Mouse (Mus musculus) adrenal gland, postnatal 14 days (tissue): ENCODE results near the gene Zfhx3. TPM values are rescaled to one million over a fixed set of nuclear protein-coding genes. Genes with fewer than 3 reads are reported as not detected.

Experiments
- DNase-seq: peaks from one replicate; pipeline ENCODE4 v3.0.0; 2021; ENCODE audit warnings: mixed read lengths
- total RNA-seq: library from RNA; stranded (reverse); gene quantifications from 2 replicates; pipeline ENCODE4 v1.2.3, GENCODE M21; 2021

Zfhx3 gene
- total RNA-seq, 1 experiment from 2014 or later, result 43.5 TPM

- peak; percentile 96 for DNase-seq
These were observed 954.3 kb downstream of the Zfhx3 start for GRCm38 (mm10) chr8:108896468-108897346.

DNA sequence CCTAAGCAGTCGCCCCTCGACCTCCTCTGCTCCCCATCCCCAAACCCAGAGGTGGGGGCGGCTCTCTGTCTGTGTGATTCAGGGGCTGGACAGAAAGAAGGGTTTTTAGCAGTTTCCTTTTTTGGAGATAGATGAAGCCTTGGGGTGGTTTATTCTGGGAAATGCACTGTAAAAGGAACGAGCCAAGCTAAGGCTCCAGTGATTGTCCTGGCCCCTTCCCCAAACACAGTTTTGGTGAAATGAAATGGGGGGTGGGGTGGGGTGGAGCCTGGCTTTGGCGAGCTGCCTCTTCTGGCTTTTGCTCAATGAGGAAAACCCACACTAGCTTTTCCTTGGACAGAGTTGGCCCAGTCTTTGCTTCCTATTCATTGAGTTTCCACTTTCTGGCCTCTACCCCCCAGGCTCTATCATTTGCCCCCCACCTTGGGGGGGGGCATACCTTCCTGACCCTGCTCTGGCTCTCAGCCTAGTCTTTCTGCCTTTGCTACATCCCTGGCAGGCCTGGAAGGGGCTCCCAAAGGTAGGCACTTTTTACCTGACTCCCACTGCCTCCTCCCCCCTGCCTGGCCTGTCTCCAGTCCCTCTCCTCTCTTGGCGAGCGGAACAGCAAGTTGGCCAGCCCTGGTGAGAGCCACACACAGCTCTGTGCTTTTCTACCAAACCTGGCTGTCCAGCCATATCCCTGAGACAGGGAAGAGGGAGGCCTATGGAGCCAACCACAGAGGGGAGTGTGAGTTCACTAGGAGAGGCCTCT lies 955.1 kb downstream of the Zfhx3 start:
- no peak for DNase-seq

- no peak for DNase-seq
These were observed 956.9 kb downstream of the Zfhx3 start for GRCm38 (mm10) chr8:108899251-108899771.

- DNase-seq, result no peak
These were observed 958.1 kb downstream of the Zfhx3 start for GRCm38 (mm10) chr8:108900541-108900940.

- DNase-seq, result peak; percentile 28
These were observed 958.8 kb downstream of the Zfhx3 start for GRCm38 (mm10) chr8:108901208-108901607.

- no peak for DNase-seq
These were observed 961.1 kb downstream of the Zfhx3 start for GRCm38 (mm10) chr8:108903550-108903949.

DNA sequence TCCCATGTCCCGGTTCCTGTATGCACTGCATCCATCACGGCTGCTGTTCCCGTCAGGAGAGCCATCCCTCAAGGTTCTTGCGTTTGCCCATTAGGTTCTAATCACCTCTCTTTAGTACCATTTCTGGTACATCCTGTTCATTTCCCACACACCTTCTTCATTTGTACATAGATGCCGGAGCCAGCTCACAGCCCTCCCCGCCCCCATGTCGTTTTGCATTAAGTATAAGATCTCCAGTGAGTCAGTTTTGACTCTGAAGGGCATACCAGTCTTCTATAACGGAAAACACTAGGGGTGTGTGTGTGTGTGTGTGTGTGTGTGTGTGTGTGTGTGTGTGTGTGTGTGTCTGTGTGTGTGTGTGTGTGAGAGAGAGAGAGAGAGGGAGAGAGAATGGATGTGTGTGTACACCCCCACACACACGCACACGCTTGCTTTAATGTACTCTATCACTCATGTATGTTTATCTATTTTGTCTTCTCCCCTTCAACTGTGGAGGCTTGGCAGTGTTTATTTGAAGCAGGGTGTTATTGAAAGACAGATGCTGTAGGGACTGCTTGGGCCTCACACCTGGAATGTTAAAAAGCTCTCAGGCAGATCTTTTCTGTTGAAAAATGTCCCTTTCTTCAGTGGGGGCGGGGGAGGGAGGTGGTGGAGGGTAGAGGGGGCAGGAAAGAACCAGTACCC lies 962.0 kb downstream of the Zfhx3 start:
- no peak for DNase-seq

GRCm38 (mm10) chr8:108908066-108908465 lies 965.6 kb downstream of the Zfhx3 start:
- DNase-seq, result no peak

DNA sequence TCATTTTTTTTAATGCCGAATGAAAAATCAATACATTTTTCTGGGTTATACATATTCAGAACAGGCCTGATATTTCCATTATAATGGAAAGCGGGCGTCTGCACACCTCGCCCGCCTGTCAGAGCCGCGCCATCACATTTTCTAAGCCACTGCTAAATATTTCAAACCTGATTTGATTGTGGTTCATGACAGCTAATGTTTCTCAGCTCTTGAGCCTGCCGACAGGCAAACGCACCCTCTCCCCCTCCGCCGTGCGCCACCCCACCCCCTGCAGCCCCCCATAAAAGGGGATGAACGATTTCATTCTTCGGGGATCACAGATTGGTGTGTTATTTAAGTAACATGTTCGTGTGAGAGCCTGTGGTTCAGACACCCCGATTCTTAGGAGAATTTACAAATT lies 966.1 kb downstream of the Zfhx3 start:
- DNase-seq, result no peak

GRCm38 (mm10) chr8:108909035-108909434 lies 966.6 kb downstream of the Zfhx3 start:
- no peak for DNase-seq

DNA sequence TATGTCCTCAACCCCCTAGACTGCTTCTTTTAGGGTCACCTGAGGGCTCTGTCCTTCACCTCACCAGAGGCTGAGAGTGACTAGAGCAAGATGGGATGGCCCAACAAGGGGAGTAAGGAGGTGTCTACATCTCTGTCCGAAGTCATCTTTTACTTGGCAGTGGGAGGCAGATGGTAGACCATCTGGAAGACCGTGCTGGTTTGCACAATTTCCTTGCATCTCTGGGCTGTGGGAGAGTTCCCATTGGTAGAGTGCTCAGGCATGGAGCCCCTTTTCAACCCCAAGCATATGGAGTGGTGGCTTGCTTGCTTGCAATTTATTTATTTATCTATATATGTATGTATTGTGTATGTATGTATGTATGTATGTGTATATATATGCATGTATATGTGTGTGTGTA lies 967.0 kb downstream of the Zfhx3 start:
- no peak for DNase-seq

DNA sequence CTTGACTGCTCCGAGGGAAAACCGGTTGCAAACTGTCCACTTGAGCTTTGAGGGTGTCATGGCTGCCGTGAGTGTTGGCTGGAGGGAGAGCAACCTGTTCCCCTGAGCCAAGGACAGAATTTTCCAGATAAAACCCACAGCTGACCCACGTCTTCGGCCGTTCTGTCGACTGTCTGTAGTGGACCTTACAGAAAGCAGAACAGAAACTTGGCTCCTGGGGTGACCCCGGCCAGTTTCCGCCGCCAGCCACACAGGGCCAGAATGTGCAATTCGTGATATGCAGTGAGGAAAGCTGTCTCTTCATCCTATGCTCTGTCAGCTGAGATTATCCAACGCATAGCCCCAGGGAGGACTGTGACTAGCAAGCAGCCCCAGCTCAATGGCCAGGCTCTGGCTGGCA lies 968.4 kb downstream of the Zfhx3 start:
- DNase-seq, result peak; percentile 32

DNA sequence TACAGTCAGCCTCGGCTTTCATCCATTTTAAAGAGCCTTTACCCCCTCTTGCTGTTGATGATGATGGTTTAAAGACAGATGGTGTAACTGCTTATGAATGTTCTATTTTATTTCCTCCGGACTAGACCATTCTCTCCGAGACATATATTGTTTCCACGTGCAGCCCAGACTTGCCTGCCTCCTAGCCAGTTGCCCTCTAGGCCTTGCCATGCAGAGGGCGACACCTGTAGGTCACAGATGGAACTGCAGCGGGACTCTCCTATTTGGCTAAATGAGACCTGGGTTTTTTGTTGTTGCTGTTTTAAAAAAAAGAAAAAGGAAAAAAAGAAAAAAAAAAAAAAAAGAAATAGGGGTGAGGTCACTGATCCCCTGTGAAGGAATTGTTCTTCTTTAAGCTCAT lies 969.1 kb downstream of the Zfhx3 start:
- DNase-seq, result peak; percentile 93

- DNase-seq, result no peak
These were observed 970.6 kb downstream of the Zfhx3 start for GRCm38 (mm10) chr8:108912998-108913397.

DNA sequence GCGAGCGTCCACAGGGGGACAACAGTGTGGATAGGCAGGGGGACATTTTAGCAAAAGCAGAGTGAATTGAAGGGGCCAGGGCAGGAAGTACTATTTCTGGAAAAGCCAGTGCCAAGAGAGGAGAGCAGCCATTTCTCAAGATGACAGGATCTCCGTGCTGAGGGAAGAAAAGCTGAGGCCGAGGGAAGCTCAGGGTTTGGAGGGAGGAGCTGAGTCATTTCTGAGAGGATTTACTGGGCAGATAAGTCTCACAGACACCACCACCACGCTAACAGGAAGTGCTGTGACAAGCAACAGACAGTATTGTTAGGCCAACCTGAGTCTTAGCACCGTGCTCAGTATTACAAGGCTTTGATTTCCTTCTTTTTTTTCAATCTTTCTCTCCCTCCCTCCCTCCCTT lies 973.0 kb downstream of the Zfhx3 start:
- peak; percentile 55 for DNase-seq

DNA sequence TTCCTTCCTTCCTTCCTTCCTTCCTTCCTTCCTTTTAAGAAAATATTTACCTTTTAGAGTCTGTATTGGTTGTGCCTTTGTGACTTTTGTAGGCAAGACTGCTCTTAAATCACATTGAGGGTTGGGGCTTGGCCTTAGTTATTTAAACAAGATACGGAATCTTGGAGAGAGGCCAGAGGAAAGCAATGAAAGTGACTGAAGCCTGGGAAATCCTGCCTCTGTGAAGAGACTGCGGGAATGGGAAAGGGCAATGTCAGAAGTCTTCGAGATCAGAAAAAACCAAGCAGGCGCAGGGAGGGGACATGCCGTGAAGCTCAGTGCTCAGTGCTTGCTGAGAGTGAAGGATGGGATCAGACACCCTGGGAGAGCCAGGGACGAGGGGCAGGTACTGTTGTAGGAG lies 973.4 kb downstream of the Zfhx3 start:
- peak; percentile 33 for DNase-seq

GRCm38 (mm10) chr8:108920151-108920550 lies 977.7 kb downstream of the Zfhx3 start:
- DNase-seq, result no peak

- DNase-seq, result no peak
These were observed 980.7 kb downstream of the Zfhx3 start for GRCm38 (mm10) chr8:108923161-108923560.

GRCm38 (mm10) chr8:108924526-108924925 lies 982.1 kb downstream of the Zfhx3 start:
- DNase-seq, result peak; percentile 68

DNA sequence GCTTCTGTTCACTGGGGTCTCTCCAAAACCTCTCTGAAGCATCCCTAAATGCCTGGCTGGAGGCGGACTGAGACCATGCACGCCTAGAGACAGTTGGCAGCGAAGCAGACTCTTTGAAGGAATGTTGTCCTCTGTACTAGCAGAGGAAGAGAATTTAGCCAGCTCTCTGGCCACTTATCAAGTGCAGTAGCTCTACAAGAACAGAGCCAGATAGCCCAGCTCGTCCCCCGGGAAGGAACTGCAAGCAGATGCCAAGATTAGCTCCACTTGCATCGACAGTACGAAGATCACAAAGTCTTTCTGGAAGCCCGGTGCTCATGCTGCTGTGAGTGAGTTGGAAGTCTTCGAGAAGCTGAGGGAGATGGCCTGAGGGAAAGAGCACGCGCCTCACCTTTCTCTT lies 983.7 kb downstream of the Zfhx3 start:
- DNase-seq, result peak; percentile 62

- DNase-seq, result no peak
These were observed 988.2 kb downstream of the Zfhx3 start for GRCm38 (mm10) chr8:108930635-108931034.

DNA sequence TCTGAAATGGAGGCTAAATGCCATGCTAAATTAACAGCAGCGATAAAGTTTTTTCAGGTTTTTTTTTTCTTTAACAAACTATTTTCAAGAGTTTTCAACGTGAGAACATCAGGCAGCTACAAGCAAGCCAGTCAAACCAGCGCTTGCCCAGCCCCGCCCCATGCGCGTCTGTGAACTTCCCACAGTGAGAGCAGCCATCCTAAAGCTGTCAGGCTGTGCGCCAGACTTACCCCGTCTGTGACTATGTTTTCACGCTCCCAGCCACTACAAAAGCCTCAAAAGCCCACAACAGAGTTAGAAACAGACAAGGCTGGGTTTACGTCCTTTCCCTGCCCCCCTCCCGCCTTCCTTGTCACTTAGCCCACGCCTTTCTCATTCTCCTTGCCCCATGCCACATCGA lies 989.4 kb downstream of the Zfhx3 start:
- no peak for DNase-seq

DNA sequence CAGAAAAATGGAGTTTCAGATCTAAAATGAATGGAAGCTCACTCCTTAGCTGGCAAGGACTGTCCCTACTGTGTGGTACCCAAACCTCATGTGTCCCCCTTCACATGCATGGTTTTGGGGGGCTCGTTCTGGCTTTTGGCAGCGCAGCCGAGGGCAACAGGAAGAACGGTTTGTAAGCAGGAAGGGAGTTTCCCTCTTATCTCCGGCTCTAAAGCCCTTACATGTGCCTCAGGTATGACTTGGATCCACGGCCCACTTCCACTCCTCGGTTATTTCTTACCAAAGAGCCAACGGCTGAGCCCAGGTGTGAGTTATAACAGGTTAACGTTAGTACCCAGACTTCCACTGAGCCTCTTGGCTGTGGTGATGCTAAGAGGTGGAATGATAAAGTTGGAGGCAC lies 990.3 kb downstream of the Zfhx3 start:
- no peak for DNase-seq
